11 mouse cellular contexts compared by ENCODE assay signal in genomic region chr15:56244004-56244735, GRCm38 (mm10).
DNase-seq lines count a peak whose midpoint lies in the region; ATAC-seq and TF ChIP-seq lines count a peak whose summit lies in the region.
"Had no signal": no experiment of that assay in that cellular context is flagged by ENCODE, and none has a peak within 500 bp of the region (broad histone marks: within the 10 kb centered on the region; RNA-seq: fewer than 3 reads in every experiment).

No protein-coding gene starts in this region.

- H3K4me2 ChIP-seq in hindbrain, postnatal 0 days (ENCODE audit: low read depth, low read length) = no peak overlapping the region
- H3K4me2 ChIP-seq in hindbrain, embryonic 12.5 days (replicated peaks) = no peak overlapping the region
- H3K4me2 ChIP-seq in neural tube, embryonic 11.5 days (ENCODE audit: low read depth) = no peak overlapping the region
- H3K4me2 ChIP-seq: heart, embryonic 15.5 days had no signal

- ATAC-seq in hindbrain, postnatal 0 days = no peak
- ATAC-seq in hindbrain, embryonic 12.5 days (ENCODE audit: low FRiP score) = no peak
- ATAC-seq in neural tube, embryonic 11.5 days (ENCODE audit: insufficient read depth, low FRiP score, low TSS enrichment) = no peak
- no peak for ATAC-seq in megakaryocyte, adult 5-6 weeks (ENCODE audit: poor library complexity, severe bottlenecking)
- ATAC-seq: forebrain, embryonic 14.5 days had no signal

- peak; percentile 4 for DNase-seq in hindbrain, postnatal 0 days (ENCODE audit: low spot score)
- peak; percentile 18 to 24 for DNase-seq in heart, postnatal 10 days
- peak; percentile 7 to 24 for DNase-seq in kidney, postnatal 36 days
- peak; percentile 19 for DNase-seq in neural tube, embryonic 11.5 days (ENCODE audit: low spot score)
- no peak for DNase-seq in adrenal gland, postnatal 10 days
- no peak for DNase-seq in layer of hippocampus, adult 2 months (ENCODE audit: low spot score in 2 of 2)

- no peaks in the 10 kb centered on the region for H3K27me3 ChIP-seq in hindbrain, postnatal 0 days (ENCODE audit: insufficient read depth, low read length)
- no peaks in the 10 kb centered on the region for H3K27me3 ChIP-seq in hindbrain, embryonic 12.5 days
- no peaks in the 10 kb centered on the region for H3K27me3 ChIP-seq in neural tube, embryonic 11.5 days (ENCODE audit: control insufficient read depth, insufficient read depth, low read length)
- H3K27me3 ChIP-seq: heart, embryonic 15.5 days had no signal

- no peak overlapping the region for H3K4me3 ChIP-seq in hindbrain, postnatal 0 days (ENCODE audit: low read length)
- no peak overlapping the region for H3K4me3 ChIP-seq in hindbrain, embryonic 12.5 days
- H3K4me3 ChIP-seq in neural tube, embryonic 11.5 days (ENCODE audit: low read depth, low read length) = no peak overlapping the region
- no peak overlapping the region for H3K4me3 ChIP-seq in layer of hippocampus, adult 2 months
- H3K4me3 ChIP-seq: heart, embryonic 15.5 days had no signal

- no peaks in the 10 kb centered on the region for H3K9me3 ChIP-seq in hindbrain, postnatal 0 days (ENCODE audit: low read length)
- H3K9me3 ChIP-seq in hindbrain, embryonic 12.5 days (replicated peaks) = no peaks in the 10 kb centered on the region
- no peaks in the 10 kb centered on the region for H3K9me3 ChIP-seq in neural tube, embryonic 11.5 days (ENCODE audit: control insufficient read depth, low read length)
- H3K9me3 ChIP-seq: heart, embryonic 15.5 days had no signal

- TF ChIP-seq CTCF in hindbrain, postnatal 0 days (IDR thresholded peaks at IDR 0.05; ENCODE audit: low read depth) = no peak
- TF ChIP-seq CTCF in layer of hippocampus, adult 2 months (conservative IDR thresholded peaks at IDR 0.05) = no peak

- H3K9ac ChIP-seq in hindbrain, postnatal 0 days (replicated peaks; ENCODE audit: low read length) = no peak overlapping the region
- no peak overlapping the region for H3K9ac ChIP-seq in hindbrain, embryonic 12.5 days
- no peak overlapping the region for H3K9ac ChIP-seq in neural tube, embryonic 11.5 days (ENCODE audit: low read length)
- H3K9ac ChIP-seq: heart, embryonic 15.5 days; liver, embryonic 14.5 days had no signal

- H3K4me1 ChIP-seq in hindbrain, postnatal 0 days (ENCODE audit: insufficient read depth, low read length) = no peaks in the 10 kb centered on the region
- H3K4me1 ChIP-seq in hindbrain, embryonic 12.5 days = no peaks in the 10 kb centered on the region
- no peaks in the 10 kb centered on the region for H3K4me1 ChIP-seq in neural tube, embryonic 11.5 days (ENCODE audit: control insufficient read depth, insufficient read depth, low read length)
- H3K4me1 ChIP-seq: heart, embryonic 15.5 days had no signal

- no peaks in the 10 kb centered on the region for H3K36me3 ChIP-seq in hindbrain, postnatal 0 days (ENCODE audit: insufficient read depth, low read length)
- H3K36me3 ChIP-seq in hindbrain, embryonic 12.5 days = no peaks in the 10 kb centered on the region
- H3K36me3 ChIP-seq in neural tube, embryonic 11.5 days (ENCODE audit: control insufficient read depth, insufficient read depth, low read length) = no peaks in the 10 kb centered on the region
- H3K36me3 ChIP-seq: heart, embryonic 15.5 days had no signal

- no peak overlapping the region for H3K27ac ChIP-seq in hindbrain, postnatal 0 days
- H3K27ac ChIP-seq in hindbrain, embryonic 12.5 days = no peak overlapping the region
- no peak overlapping the region for H3K27ac ChIP-seq in neural tube, embryonic 11.5 days (ENCODE audit: low read depth, low read length)
- H3K27ac ChIP-seq in layer of hippocampus, adult 2 months = no peak overlapping the region
- H3K27ac ChIP-seq: heart, embryonic 15.5 days; liver, embryonic 14.5 days had no signal

- WGBS in hindbrain, postnatal 0 days = 79% methylated on average over 8 of the region's 9 CpGs
- 58% methylated on average over 9 of the region's 9 CpGs for WGBS in hindbrain, embryonic 12.5 days
- WGBS in neural tube, embryonic 11.5 days = 56% methylated on average over 9 of the region's 9 CpGs

- intact Hi-C loops in heart, postnatal 10 days (cut with DNase I) = no loop called here

Comparison
In these comparisons a context has a peak if more than half of its experiments do, and no peak if none do; other contexts are left out.
1. DNase-seq: peak in hindbrain, postnatal 0 days (single experiment), heart, postnatal 10 days (2 of 2), kidney, postnatal 36 days (2 of 2) and neural tube, embryonic 11.5 days (single experiment); none in adrenal gland, postnatal 10 days (single experiment) and layer of hippocampus, adult 2 months (0 of 2).